Mouse (Mus musculus) midbrain, embryonic 11.5 days (tissue): ENCODE measurements around the gene Specc1. TPM values are rescaled to one million over a fixed set of nuclear protein-coding genes. Genes with fewer than 3 reads are reported as not detected.

Source experiments
- ATAC-seq: fragments of 200-750 bp; cut with Nextera tagmentation; 2 replicates; pipeline ENCODE4 v1.8.0; 2017; ENCODE audit warnings: moderate TSS enrichment, moderate library complexity; ENCODE audit not compliant: low FRiP score
- DNase-seq: peaks from one replicate; pipeline ENCODE4 v3.0.0; 2015; ENCODE audit warnings: low spot score; ENCODE audit errors: missing footprints
- H3K27ac ChIP-seq: fragments of 300-500 bp; sonication (generic); 2 replicates; pipeline ENCODE4 v1.5.1; 2014; ENCODE audit warnings: low read depth, low read length
- H3K27me3 ChIP-seq: fragments of 300-500 bp; sonication (generic); 2 replicates; pipeline ENCODE4 v1.6.1; 2014; ENCODE audit warnings: mild to moderate bottlenecking, low read length, moderate library complexity, mixed read lengths; ENCODE audit not compliant: control insufficient read depth, insufficient read depth
- H3K36me3 ChIP-seq: fragments of 300-500 bp; sonication (generic); 2 replicates; pipeline ENCODE4 v1.6.1; 2014; ENCODE audit warnings: mild to moderate bottlenecking, low read length, moderate library complexity, mixed read lengths; ENCODE audit not compliant: control insufficient read depth, insufficient read depth
- H3K4me1 ChIP-seq: fragments of 300-500 bp; sonication (generic); 2 replicates; pipeline ENCODE4 v1.6.1; 2014; ENCODE audit warnings: low read length; ENCODE audit not compliant: control insufficient read depth, insufficient read depth
- H3K4me2 ChIP-seq: fragments of 300-500 bp; sonication (generic); 2 replicates; pipeline ENCODE4 v1.6.1; 2014; ENCODE audit warnings: mild to moderate bottlenecking, moderate library complexity
- H3K4me3 ChIP-seq: fragments of 300-500 bp; sonication (generic); 2 replicates; pipeline ENCODE4 v1.5.1; 2014; ENCODE audit warnings: low read depth, low read length
- H3K9ac ChIP-seq: fragments of 300-500 bp; sonication (generic); 2 replicates; pipeline ENCODE4 v1.6.1; 2014; ENCODE audit warnings: low read length
- H3K9me3 ChIP-seq: fragments of 300-500 bp; sonication (generic); 2 replicates; pipeline ENCODE4 v1.6.1; 2016; ENCODE audit warnings: low read length; ENCODE audit not compliant: control insufficient read depth
- whole genome bisulfite sequencing: fragments of 180-500 bp; shearing (Covaris S2); extraction: QIAGEN DNeasy Blood & Tissue Kit; methylation state at CpG from one replicate; pipeline ENCODE4 v1.1.7; 2014; 5-methylcytosine and 5-hydroxymethylcytosine counted together
- polyA plus RNA-seq: library from polyadenylated mRNA; unstranded; fragments of >200 nt; fragmentation: Nextera tagmentation; extraction: Ambion mirVana; gene quantifications from 2 replicates; pipeline ENCODE4 v1.2.1, GENCODE M21; 2014

The Specc1 gene
- polyA plus RNA-seq, 1 experiment from 2014 or later, result 15.8 TPM

DNA sequence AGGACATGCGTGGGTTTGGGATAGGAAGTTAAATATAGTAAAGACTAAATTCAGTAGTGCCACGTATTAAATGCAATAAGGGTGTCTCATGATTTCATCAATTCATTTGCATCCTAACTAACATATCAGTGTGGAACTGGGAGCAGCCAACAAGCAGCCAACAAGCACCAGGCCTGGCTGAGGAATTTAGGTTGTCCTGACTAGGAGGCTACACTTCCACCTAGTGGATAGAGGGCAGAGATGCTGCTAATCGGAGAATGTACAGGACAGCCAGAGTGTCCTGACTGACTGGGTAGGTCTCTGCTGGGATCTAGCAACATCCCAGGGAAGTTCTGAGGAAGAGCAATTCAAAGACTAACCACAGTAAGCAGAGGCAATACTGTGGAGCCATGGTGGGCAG is 88.1 kb downstream of the Specc1 start:
- Histone ChIP-seq H3K4me1 (no peaks in the 10 kb centered on the region), H3K27me3 (no peaks in the 10 kb centered on the region), H3K9me3 (no peaks in the 10 kb centered on the region), H3K9ac (no peak overlapping the region), H3K27ac (no peak overlapping the region), H3K4me2 (no peak overlapping the region), H3K4me3 (no peak overlapping the region), H3K36me3 (no peaks in the 10 kb centered on the region)
- WGBS, result 39% methylated on average over 3 of the region's 3 CpGs
- ATAC-seq (no peak), DNase-seq (no peak)

DNA sequence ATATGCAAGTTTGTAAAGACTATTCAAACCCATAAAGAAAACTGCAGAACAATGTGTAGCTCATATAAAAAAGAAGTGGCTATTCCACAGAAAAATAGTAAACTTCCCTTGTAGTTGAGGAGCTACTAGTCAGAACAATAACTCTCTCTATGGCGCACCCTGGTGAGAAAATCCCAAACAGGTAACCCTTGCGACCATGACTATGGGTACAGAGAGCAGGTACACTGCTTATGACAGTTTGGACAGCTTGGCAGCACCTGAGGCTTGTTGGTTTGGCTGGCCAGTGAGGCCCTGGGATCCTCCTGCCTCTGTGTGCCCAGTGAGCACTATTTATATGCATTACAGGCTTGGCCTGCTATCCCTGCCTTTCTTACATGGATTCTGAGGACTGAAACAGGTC is 89.4 kb downstream of the Specc1 start:
- Histone ChIP-seq H3K27ac (no peak overlapping the region), H3K9ac (no peak overlapping the region), H3K36me3 (no peaks in the 10 kb centered on the region), H3K4me1 (0 out of 2 replicates have a peak, but pooled peaks cover 2% of the 10 kb centered on the region), H3K9me3 (no peaks in the 10 kb centered on the region), H3K4me2 (no peak overlapping the region), H3K4me3 (no peak overlapping the region), H3K27me3 (no peaks in the 10 kb centered on the region)
- ATAC-seq (no peak), DNase-seq (no peak)
- 59% methylated on average over 2 of the region's 2 CpGs for WGBS

DNA sequence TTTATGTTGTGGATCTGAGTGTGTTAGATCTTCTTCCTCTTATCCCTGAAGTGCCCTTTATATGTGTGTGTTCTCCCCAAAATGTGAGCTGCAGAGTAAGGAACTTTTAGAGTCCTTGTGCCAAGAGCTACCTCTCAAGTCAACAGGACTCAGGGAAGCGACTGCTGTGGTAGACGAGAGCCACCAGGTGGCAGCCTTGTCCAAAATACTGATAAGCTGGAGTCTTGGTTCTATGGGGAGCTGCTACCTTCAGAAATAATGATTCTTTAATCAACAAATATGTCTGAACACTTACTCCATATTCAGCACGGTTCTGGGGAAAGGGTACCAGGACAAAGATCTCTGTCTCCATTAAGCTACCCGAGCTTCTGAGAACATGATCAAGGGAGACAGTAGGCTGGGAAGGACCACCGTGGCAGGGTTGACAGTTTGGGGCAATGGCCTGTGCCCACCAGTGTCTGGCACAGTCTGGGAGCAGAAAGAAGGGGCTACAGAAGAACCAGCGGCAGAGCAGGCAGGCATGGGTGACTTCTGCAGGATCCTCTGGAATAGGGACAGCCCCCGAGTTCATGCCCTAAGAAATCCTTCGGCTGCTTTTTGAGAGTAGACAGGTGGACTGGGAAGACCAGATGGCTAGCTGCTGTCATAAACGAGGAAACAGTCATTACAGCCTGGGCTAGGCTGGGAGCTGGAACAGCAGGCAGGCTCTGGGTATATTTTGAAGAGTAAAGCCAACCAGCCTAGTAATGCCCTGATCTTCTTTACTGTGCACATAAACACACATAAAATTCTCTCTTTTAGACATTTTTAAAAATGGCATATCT is 91.5 kb downstream of the Specc1 start:
- ATAC-seq, result no peak
- no peak overlapping the region for H3K4me2 ChIP-seq
- H3K9ac ChIP-seq, result no peak overlapping the region
- H3K4me3 ChIP-seq, result no peak overlapping the region
- no peak overlapping the region for H3K27ac ChIP-seq
- H3K36me3 ChIP-seq, result no peaks in the 10 kb centered on the region
- 47% methylated on average over 9 of the region's 9 CpGs for WGBS
- DNase-seq, result peak; percentile 95
- peaks cover 6% of the 10 kb centered on the region for H3K27me3 ChIP-seq
- no peaks in the 10 kb centered on the region for H3K9me3 ChIP-seq
- 0 out of 2 replicates have a peak, but pooled peaks cover 2% of the 10 kb centered on the region for H3K4me1 ChIP-seq

DNA sequence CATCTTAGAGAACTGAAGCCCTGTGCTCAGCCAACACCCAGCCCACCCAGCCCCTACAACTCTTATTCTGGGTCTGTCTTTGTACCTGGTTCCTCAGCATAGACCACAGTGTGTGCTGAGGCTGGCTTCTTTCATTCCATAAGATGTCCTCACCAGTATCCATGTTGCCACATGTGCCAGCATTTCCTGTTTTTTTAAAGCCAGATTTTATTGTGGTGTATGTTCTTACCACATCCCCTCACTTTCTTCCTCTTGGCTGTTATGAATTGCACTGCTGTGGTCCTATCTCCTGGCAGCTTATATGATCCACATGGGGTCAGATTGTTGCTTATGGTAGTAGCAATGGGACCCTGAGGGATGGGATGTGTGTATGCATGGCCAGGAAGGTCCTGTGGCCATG is 92.6 kb downstream of the Specc1 start:
- Histone ChIP-seq H3K9ac (no peak overlapping the region), H3K27ac (no peak overlapping the region), H3K36me3 (no peaks in the 10 kb centered on the region), H3K27me3 (peaks cover 6% of the 10 kb centered on the region), H3K4me3 (no peak overlapping the region), H3K4me2 (no peak overlapping the region), H3K9me3 (no peaks in the 10 kb centered on the region), H3K4me1 (peaks cover 6% of the 10 kb centered on the region)
- ATAC-seq (no peak), DNase-seq (no peak)

DNA sequence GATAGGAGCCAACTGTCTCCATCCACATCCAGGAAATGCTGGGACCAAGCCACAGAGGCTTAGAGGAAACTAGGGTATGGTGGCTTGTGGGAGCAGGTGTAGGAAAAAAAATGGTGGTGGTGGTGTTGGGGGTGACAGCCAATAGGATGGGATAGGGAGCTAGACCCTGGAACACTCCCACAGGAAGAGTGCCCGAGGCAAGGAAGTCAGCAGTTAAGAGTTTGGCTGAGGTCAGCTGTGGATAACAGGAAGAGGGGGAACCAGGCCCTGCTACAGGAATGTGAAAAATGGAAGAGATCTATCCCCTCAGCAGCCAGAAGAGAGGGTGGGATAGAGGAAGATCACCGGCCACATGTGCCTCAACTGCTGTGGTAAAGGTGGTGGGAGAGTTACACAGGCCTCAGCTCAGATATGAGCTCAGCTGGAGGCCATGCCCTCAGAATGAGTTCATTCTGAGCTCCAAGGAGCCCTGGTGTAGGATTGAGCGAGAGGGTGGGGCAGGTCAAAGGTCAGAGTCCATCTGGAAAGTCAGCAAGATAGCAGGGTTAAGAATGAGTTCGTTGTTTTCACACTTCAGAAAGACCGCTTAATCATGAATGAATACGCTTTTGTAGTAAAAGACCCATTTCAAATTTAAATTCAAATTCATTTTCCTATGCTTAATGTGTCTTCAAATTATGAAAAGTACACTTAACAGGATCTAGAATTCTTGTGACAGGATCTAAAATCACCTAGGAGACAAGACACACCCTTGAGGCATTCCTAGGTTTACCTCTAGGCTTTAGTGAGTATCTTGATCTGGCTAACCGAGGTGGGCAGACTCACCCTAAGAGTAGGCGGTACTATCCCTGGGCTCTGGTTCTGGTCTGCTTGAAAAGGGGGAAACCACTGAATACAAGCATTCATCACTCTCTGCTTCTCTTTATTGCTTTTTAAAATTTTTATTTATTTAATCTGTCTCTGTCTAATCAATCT is 94.1 kb downstream of the Specc1 start:
- Histone ChIP-seq H3K4me3 (no peak overlapping the region), H3K27me3 (peaks cover 6% of the 10 kb centered on the region), H3K4me2 (no peak overlapping the region), H3K9ac (no peak overlapping the region), H3K27ac (no peak overlapping the region), H3K9me3 (no peaks in the 10 kb centered on the region), H3K36me3 (no peaks in the 10 kb centered on the region), H3K4me1 (peaks cover 10% of the 10 kb centered on the region)
- ATAC-seq, result no peak
- WGBS, result 47% methylated on average over 8 of the region's 8 CpGs
- DNase-seq, result no peak

DNA sequence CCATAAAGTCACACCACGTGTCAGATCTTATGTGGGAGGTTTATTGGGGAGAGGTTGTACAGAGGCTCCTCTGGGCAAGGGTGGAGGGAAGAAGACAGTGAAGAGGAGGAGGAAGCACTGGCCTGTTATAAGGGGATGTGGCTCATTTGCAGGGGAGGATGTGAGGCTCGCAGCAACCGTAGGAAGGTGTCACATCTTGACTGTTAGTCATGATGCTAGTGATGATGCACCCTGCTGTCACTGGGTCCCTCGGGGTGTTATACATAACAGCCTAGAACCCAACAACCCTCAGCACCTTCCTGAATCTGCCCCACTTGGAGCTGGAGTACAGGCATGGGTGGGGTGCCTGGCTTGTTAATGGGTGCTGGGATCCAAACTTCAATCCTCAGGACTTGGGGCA is 94.9 kb downstream of the Specc1 start:
- Histone ChIP-seq H3K4me3 (no peak overlapping the region), H3K4me1 (peaks cover 10% of the 10 kb centered on the region), H3K9me3 (no peaks in the 10 kb centered on the region), H3K27ac (no peak overlapping the region), H3K27me3 (peaks cover 6% of the 10 kb centered on the region), H3K9ac (no peak overlapping the region), H3K36me3 (no peaks in the 10 kb centered on the region), H3K4me2 (no peak overlapping the region)
- DNase-seq (no peak), ATAC-seq (no peak)
- 90% methylated on average over 4 of the region's 4 CpGs for WGBS

DNA sequence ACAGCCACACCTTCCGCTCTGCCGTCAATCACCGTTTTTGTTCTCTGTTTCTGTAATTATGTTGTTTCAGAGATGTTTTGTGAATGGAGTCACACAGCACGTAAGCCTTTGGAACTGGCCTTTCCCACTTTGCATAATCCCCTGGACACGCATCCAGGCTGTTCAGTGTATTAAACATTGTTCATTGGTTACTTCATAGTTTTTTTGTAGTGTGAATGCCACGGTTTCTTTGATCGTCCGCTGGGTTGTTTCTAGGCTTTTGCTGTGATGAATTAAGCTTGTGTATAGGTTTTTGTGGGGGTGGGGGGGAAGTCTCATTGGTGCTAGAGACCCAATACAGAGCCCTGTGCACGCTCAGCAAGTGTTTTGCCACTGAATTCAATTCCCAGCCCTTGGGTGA is 97.4 kb downstream of the Specc1 start:
- H3K9me3 ChIP-seq, result no peaks in the 10 kb centered on the region
- H3K27ac ChIP-seq, result no peak overlapping the region
- ATAC-seq (peak; percentile 84), DNase-seq (peak; percentile 88)
- H3K9ac ChIP-seq, result no peak overlapping the region
- H3K4me2 ChIP-seq, result no peak overlapping the region
- peaks cover 10% of the 10 kb centered on the region for H3K4me1 ChIP-seq
- H3K4me3 ChIP-seq, result no peak overlapping the region
- H3K27me3 ChIP-seq, result peaks cover 6% of the 10 kb centered on the region
- H3K36me3 ChIP-seq, result no peaks in the 10 kb centered on the region
- WGBS, result 21% methylated on average over 9 of the region's 9 CpGs

DNA sequence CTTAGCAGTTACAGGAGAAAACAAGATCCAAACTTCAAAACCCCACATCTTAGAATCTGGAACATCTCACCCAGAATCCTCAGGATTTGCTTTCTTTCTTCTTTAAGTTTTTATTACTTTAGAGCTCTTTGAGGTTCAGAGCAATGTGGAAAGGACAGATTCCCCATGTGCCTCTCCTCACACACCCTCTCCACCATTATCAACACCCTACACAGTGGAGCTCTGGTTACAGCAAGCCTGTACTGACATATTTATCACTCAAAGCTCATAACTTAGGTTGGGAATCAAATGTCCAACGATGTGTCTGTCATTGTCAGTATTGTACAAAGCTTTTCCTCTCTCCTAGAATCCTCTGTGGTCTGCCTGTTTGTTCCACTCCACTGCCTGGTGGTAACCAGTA is 108.0 kb downstream of the Specc1 start:
- no peaks in the 10 kb centered on the region for H3K9me3 ChIP-seq
- H3K4me1 ChIP-seq, result 0 out of 2 replicates have a peak, but pooled peaks cover 3% of the 10 kb centered on the region
- no peaks in the 10 kb centered on the region for H3K27me3 ChIP-seq
- no peak overlapping the region for H3K4me2 ChIP-seq
- ATAC-seq, result no peak
- H3K4me3 ChIP-seq, result no peak overlapping the region
- no peaks in the 10 kb centered on the region for H3K36me3 ChIP-seq
- H3K27ac ChIP-seq, result no peak overlapping the region
- no peak for DNase-seq
- WGBS, result 47% methylated on average over 1 of the region's 1 CpGs
- H3K9ac ChIP-seq, result no peak overlapping the region

DNA sequence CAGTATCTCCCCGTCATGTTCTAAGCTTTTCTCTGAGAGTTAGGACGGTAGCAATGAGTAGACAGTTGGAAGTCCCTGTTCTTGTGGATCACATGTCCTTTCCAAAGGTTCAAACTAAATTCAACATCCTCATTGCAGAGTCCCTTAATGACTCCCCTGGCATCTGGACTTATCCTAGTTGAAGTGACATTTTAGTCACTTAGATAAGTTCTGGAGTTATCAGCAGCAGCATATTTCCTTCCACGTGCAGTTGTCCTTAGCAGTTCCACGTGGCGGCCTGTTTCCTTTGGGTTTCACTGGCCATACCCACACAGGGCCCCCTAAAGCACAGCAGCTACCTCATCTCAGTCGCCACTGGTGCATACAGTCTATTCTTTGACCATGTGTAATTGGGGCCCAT is 109.1 kb downstream of the Specc1 start:
- Histone ChIP-seq H3K4me2 (no peak overlapping the region), H3K4me1 (0 out of 2 replicates have a peak, but pooled peaks cover 6% of the 10 kb centered on the region), H3K4me3 (no peak overlapping the region), H3K9me3 (no peaks in the 10 kb centered on the region), H3K9ac (no peak overlapping the region), H3K36me3 (no peaks in the 10 kb centered on the region), H3K27ac (no peak overlapping the region), H3K27me3 (no peaks in the 10 kb centered on the region)
- DNase-seq (no peak), ATAC-seq (no peak)
- WGBS, result 78% methylated on average over 6 of the region's 6 CpGs
